In the genomic region with DNA sequence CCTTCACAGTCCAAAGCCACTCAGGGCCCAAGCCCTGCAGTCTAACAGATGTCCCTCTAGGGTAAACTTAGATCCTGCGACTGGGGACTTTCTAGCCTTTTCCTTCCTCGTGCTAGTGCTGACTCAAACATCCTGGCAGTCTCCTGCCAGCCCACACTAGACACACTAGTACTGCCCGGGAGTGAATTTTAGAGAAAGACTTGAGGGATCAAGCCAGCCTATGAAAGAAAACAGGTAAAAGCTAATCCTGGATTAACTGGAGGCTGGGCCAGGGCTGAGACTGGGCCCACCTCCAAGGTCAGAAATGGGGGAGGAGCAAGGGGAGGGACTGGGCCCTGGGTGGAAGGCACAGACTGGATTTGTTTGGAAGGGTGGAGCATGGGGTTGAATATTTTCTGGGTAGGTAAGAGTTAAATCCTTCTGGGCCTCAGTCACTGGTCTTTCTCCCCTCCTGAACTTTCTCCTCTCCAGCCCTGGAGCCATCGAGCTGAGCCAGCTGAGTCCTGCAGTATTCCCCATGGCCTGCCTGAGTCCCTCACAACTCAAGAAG, we compare ENCODE assay signal across 9 mouse cellular contexts. TPM values are rescaled to one million over a fixed set of nuclear protein-coding genes. Genes with fewer than 3 reads are reported as not detected.
A peak's percentile ranks its signal among the peaks of the same experiment; 100 is the strongest.
DNase-seq lines count a peak whose midpoint lies in the region; ATAC-seq lines count a peak whose summit lies in the region.
"Had no signal": no experiment of that assay in that cellular context is flagged by ENCODE, and none has a peak within 500 bp of the region (broad histone marks: within the 10 kb centered on the region; RNA-seq: fewer than 3 reads in every experiment).

No protein-coding gene starts in this region.

- H3K9ac ChIP-seq in intestine, embryonic 15.5 days: peak overlapping the region; percentile 20
- H3K9ac ChIP-seq in liver, embryonic 16.5 days (ENCODE audit: low read depth, low read length): peak overlapping the region; percentile 32; the same call in 1 of the 2 replicates

- no peaks in the 10 kb centered on the region for H3K27me3 ChIP-seq in intestine, embryonic 15.5 days (replicated peaks)
- no peaks in the 10 kb centered on the region for H3K27me3 ChIP-seq in liver, embryonic 16.5 days (ENCODE audit: control insufficient read depth, insufficient read depth, low read depth, low read length)

- H3K4me3 ChIP-seq in intestine, embryonic 15.5 days (replicated peaks): 0 out of 2 replicates have a peak overlapping the region, but pooled peaks have one; percentile 12
- H3K4me3 ChIP-seq in liver, embryonic 16.5 days (ENCODE audit: low read depth, low read length): peak overlapping the region; percentile 41

- H3K9me3 ChIP-seq in intestine, embryonic 15.5 days: no peaks in the 10 kb centered on the region
- no peaks in the 10 kb centered on the region for H3K9me3 ChIP-seq in liver, embryonic 16.5 days (replicated peaks; ENCODE audit: control insufficient read depth, low read length)

- 8% methylated on average over 4 of the region's 4 CpGs for WGBS in intestine, embryonic 15.5 days
- WGBS in liver, embryonic 16.5 days (ENCODE audit: insufficient replicate concordance): 44% methylated on average over 4 of the region's 4 CpGs

- peaks cover 17% of the 10 kb centered on the region for H3K36me3 ChIP-seq in intestine, embryonic 15.5 days
- peaks cover 23% of the 10 kb centered on the region for H3K36me3 ChIP-seq in liver, embryonic 16.5 days (ENCODE audit: control insufficient read depth, insufficient read depth)

- ATAC-seq in intestine, embryonic 15.5 days: peak; percentile 81
- ATAC-seq in liver, embryonic 16.5 days (ENCODE audit: low read depth): peak; percentile 85

- peak overlapping the region; percentile 91 for H3K27ac ChIP-seq in intestine, embryonic 15.5 days
- peak overlapping the region; percentile 78 for H3K27ac ChIP-seq in liver, embryonic 16.5 days (ENCODE audit: low read length)

- peaks cover 40% of the 10 kb centered on the region for H3K4me1 ChIP-seq in intestine, embryonic 15.5 days (replicated peaks)
- peaks cover 18% of the 10 kb centered on the region for H3K4me1 ChIP-seq in liver, embryonic 16.5 days (ENCODE audit: control insufficient read depth, low read depth, low read length)

- peak; percentile 45 to 52 for DNase-seq in layer of hippocampus, postnatal 36 days
- DNase-seq in layer of hippocampus, adult 9-10 months (ENCODE audit: low spot score): no peak
- DNase-seq in cerebellum, postnatal 10 days: peak; percentile 75 to 82
- DNase-seq in gastrocnemius, postnatal 25 days: peak; percentile 81
- DNase-seq in ovary, postnatal 36 days (ENCODE audit: low spot score): peak; percentile 67
- DNase-seq in thymus, postnatal 14 days: no peak

- H3K4me2 ChIP-seq in intestine, embryonic 15.5 days (replicated peaks): peak overlapping the region; percentile 42
- H3K4me2 ChIP-seq in liver, embryonic 16.5 days (ENCODE audit: low read depth, low read length): peak overlapping the region; percentile 41

RNA-seq across cellular contexts. Expression of a gene that starts 0.5 kb away (rescaled TPM):
- total RNA-seq in layer of hippocampus, postnatal 36 days (2021): 10 to 100 TPM; 16.8 to 21.9 TPM
- 10 to 100 TPM in 1 of 2 experiments, 1 to 10 TPM in 1; 8.4 to 19.5 TPM for total RNA-seq in gastrocnemius, postnatal 25 days (2021)
- 9.8 and 11.5 TPM in 2 replicates for polyA plus RNA-seq in intestine, embryonic 15.5 days (2015; fragmentation: Nextera tagmentation; extraction: Ambion mirVana)
- 14.4 and 16.0 TPM in 2 replicates for polyA plus RNA-seq in liver, embryonic 16.5 days (2015; fragmentation: Nextera tagmentation; extraction: Ambion mirVana)

RNA-seq across cellular contexts. Expression of a gene that starts 14.4 kb away (rescaled TPM):
- total RNA-seq in layer of hippocampus, postnatal 36 days (2021): not detected
- total RNA-seq in gastrocnemius, postnatal 25 days (2021): not detected
- not detected in 2 replicates for polyA plus RNA-seq in intestine, embryonic 15.5 days (2015; fragmentation: Nextera tagmentation; extraction: Ambion mirVana)
- polyA plus RNA-seq in liver, embryonic 16.5 days (2015; fragmentation: Nextera tagmentation; extraction: Ambion mirVana): not detected in 2 replicates
- total RNA-seq: neutrophil, adult 5-6 weeks had no signal

RNA-seq across cellular contexts. Expression of a gene that starts 19.7 kb away (rescaled TPM):
- 10 to 100 TPM; 20.9 to 22.2 TPM for total RNA-seq in layer of hippocampus, postnatal 36 days (2021)
- 10 to 100 TPM; 18.2 to 20.0 TPM for total RNA-seq in gastrocnemius, postnatal 25 days (2021)
- polyA plus RNA-seq in intestine, embryonic 15.5 days (2015; fragmentation: Nextera tagmentation; extraction: Ambion mirVana): 28.8 and 34.4 TPM in 2 replicates
- polyA plus RNA-seq in liver, embryonic 16.5 days (2015; fragmentation: Nextera tagmentation; extraction: Ambion mirVana): 11.7 and 12.4 TPM in 2 replicates

RNA-seq across cellular contexts. Expression of a gene that starts 19.7 kb away (rescaled TPM):
- 10 to 100 TPM; 21.1 to 23.4 TPM for total RNA-seq in layer of hippocampus, postnatal 36 days (2021)
- 1 to 10 TPM; 7.8 to 9.9 TPM for total RNA-seq in gastrocnemius, postnatal 25 days (2021)
- polyA plus RNA-seq in intestine, embryonic 15.5 days (2015; fragmentation: Nextera tagmentation; extraction: Ambion mirVana): 29.1 and 29.4 TPM in 2 replicates
- polyA plus RNA-seq in liver, embryonic 16.5 days (2015; fragmentation: Nextera tagmentation; extraction: Ambion mirVana): 11.9 and 16.1 TPM in 2 replicates

RNA-seq across cellular contexts. Expression of a gene that starts 26.1 kb away (rescaled TPM):
- 10 to 100 TPM in 1 of 2 experiments, 1 to 10 TPM in 1; 9.2 to 11.1 TPM for total RNA-seq in layer of hippocampus, postnatal 36 days (2021)
- total RNA-seq in gastrocnemius, postnatal 25 days (2021): 1 to 10 TPM in 1 of 2 experiments, under 1 TPM in 1; 0.64 to 1.2 TPM
- polyA plus RNA-seq in intestine, embryonic 15.5 days (2015; fragmentation: Nextera tagmentation; extraction: Ambion mirVana): 0.21 and 0.29 TPM in 2 replicates
- polyA plus RNA-seq in liver, embryonic 16.5 days (2015; fragmentation: Nextera tagmentation; extraction: Ambion mirVana): 0.14 and 0.15 TPM in 2 replicates

Comparison
In these comparisons a context has a peak if more than half of its experiments do, and no peak if none do; other contexts are left out.
1. DNase-seq: peak in layer of hippocampus, postnatal 36 days (2 of 2), cerebellum, postnatal 10 days (2 of 2), gastrocnemius, postnatal 25 days (single experiment) and ovary, postnatal 36 days (single experiment); none in layer of hippocampus, adult 9-10 months (single experiment) and thymus, postnatal 14 days (single experiment).